Mouse (Mus musculus): ENCODE measurements around the gene H2afv.

Gene H2afv

DNA sequence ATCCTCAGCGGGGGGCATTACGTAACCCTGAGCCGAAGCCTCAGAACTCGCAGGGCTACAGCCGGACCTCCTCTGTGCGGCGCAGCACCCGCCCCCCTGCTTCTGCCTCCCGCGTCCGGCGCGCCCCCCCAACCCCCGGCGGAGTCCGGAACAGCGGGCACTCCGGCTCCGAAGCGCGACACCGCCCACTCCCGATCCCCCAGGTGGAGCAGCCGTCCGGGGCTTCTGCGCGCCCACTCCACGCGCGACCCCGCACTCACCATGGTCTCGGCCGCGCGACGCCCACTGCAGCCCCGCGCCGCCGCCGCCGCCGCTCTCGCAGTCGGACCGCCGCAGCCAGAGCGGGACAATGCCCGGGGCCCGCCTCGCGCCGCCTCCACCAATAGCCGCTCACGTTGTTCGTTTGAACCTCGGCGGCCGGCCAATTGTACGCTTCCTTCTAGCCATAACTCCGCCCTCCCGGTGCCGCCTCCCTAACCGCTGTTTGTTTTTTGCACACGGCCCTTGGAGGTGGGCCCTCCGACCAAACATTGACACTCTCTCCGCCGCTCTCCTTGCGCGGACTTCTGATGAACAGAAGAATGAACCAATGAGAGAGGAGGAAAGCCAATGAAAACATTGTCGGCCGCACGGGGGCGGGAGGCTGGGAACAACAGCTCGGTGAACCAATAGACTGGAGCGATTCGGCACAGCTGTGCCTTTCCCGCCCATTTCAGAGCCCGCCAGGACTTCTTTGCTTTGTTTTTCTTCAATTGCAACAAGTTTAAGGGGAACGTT, at the start of gene H2afv:
Gene H2afv, minus strand, starts transcription at position 367 of the 777 bp plus-strand sequence.
- DNase-seq = peak; percentile 99

DNA sequence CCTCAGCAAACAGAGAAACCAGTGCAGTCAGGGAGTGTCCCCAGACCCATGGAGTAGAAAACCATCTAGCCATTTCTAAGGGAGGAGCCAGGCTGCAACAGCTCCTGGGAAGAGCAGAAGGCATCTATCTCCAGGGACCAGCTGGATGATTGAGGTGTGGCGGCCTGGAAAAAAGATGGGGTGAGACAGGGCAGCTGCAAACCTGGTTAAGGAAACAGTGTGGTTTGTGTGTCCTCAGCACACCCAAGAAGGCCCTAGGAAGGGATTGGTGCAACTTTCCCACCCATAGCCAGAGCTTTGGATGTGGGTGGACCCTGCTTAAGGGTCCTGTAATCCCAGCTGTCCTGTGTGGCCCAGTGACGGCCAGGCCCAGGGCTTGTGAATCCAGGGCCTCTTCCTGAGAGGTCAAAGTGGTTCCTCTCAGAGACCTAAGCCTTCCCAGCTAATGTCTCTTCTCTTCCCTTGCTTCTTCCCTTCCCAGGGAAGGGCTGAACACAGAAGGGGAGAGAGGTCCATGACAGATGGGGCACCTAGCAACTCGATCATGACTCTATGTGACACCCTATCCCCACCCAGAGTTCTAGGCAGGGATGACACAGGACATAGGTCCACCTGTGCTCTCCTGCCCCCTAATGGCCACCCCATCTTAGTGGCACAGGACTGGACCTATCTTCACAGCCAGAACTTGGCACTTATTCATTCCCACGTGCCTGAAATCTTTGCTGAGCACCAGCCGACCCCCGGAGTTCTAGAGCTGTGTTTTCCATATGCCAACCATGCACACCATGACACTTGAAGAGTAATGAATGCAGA, 45.7 kb upstream of the H2afv start:
- peak; percentile 57 for DNase-seq

GRCm38 (mm10) chr11:6489257-6489656, 45.0 kb upstream of the H2afv start:
- peak; percentile 29 for DNase-seq

DNA sequence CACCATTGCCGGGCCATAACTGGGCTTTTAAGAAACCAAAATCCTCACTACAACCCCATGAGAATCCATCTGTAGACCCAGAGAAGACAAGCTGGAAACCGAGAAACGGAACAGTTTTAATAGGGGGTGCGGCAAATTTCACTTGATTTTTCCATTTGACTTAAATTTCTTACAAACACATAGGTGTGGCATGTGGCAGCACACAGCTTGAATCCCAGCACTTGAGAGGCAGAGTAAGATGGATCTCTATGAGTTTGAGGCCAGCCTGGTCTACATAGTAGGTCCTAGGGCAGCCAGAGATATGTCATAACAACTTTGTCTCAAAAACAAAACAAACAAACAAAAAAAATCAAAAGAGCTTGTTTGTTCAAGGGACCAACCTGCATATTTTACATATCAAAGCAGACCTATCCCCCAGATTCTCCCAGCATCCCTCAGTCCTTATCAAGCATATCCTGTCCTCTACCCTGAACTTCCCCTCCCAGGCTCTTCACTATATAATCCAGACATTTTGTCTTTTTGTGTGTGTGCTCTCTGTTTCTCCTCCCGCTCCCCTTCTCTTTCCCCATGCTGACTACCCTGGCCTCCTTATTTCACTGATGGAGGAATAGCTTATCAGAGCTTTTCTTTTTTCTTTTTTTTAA, 43.9 kb upstream of the H2afv start:
- no peak for DNase-seq

DNA sequence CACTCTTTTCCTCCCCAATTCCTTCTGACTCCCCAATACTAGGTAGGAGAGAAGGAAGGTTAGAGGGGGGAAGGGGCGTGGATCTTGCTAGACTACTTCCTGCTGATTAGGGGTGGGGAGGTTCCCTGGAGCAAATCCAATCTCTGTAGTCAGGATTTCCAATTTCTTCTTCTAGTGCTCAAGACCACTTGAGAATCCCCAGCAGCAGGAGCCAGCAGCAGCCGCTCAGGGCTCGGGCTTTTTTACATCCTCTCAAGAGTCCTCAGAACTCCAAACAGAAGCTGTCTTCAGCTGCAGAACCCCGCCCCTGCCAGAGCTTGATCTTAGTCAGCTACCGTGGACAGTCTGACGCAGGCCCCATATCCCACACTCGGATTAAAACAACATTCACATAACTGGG, 43.3 kb upstream of the H2afv start:
- DNase-seq = no peak

- DNase-seq = no peak
Measured at GRCm38 (mm10) chr11:6486916-6487315, 42.7 kb upstream of the H2afv start.

DNA sequence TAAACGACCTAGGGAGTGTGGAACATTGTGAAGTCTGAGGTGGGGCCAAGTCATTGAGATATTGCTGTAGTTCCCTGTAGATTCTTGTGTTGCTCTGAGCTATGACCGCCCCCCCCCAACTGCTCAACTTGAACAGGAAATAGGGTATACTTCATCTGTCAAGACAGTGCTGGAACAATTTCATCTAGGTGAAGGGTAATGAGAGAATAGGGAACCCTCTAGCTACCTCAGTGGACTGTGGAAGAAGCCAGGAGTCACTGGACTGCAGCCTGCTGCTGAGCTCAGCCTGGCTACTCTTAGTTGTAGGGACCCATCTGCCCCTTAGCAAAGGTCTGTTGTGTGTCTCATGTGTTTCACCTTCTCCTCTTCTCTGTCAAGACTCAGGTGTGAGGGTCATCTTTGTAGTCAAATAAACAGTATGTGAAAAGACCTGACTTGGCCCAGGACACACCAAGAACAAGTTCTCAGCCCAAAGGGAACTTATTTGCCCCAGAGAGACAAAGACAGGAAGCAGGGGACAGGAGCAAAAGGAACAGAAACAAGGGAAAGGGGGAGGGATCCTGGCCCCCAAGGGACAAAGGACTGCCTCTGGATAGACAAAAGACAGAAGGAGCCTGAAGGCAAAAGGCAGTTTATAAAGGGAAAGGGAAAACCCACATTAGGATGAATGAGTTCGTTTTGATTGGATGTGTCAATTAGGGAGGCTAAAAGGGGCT, 40.2 kb upstream of the H2afv start:
- no peak for DNase-seq

DNA sequence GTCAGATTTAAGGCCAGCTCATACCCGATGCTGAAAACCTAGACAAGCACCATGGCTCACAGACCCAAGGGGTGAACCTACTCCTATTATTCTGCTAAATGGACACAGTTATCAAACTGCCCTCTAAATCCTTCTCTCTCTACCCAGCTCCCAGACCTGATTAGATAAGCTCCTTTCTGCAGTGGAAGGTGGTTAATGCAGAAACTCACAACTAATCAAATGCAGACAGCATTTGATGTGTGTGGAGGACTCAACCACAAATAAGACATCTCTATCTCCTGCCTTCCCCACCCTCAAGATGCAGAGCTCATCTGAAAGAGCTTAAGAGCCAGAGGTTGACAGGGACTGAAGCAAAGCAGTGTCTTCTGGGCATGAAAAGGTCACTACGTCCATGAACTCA, 38.9 kb upstream of the H2afv start:
- no peak for DNase-seq

- DNase-seq = no peak
Measured at GRCm38 (mm10) chr11:6481669-6482185, 37.5 kb upstream of the H2afv start.

DNA sequence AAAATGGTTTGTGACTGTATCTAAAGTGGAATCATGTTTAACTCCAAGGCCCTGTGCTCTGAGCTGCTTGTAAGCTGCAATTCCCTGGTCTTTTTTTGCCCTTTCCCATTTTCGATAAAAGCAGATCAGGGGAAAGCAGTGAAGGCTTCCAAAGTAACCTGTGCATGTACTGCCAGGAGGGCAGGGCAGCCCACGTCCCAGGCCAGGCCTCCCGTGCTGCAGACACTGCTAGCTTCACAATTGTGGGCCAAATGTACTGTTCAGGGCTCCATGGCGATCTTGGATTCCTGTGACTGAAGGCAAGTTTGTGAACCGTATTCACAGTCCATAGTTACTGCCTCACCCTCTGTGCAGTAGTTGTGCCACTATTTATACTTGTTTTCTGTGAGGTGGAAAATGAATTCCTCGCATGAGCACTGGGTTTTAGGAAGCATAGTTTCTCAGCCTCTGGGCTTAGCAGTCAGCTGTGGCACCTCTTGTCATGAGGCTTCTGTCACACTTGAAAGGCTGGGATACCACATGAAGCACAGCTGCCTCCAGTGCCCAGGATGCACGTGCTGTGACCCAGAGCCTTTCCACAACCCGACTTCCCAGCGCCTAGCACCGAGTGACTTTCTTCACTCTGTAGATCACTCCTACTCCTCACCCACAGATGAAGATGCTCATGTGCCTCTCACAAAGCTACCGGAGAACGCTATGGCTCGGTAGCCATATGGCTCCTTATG, 36.6 kb upstream of the H2afv start:
- DNase-seq = no peak

GRCm38 (mm10) chr11:6480191-6480590, 35.9 kb upstream of the H2afv start:
- no peak for DNase-seq

GRCm38 (mm10) chr11:6479231-6479630, 35.0 kb upstream of the H2afv start:
- DNase-seq = no peak

GRCm38 (mm10) chr11:6477350-6477749, 33.1 kb upstream of the H2afv start:
- no peak for DNase-seq

DNA sequence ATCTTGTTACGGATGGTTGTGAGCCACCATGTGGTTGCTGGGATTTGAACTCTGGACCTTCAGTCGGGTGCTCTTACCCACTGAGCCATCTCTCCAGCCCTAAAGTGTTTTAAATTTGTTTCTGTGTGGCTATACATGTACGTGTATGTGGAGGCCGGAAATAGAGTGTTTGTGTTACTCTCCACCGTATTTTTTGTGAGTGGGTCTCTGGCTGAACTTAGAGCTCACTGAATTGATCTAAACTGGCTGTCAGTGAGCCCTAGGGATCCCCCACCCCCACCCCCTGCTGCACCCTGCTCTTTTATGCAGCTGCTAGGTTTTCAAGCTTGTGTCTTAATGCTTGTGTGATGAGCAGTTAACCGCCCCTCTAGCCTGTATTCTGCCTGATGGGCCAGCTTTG, 32.6 kb upstream of the H2afv start:
- no peak for DNase-seq

GRCm38 (mm10) chr11:6475867-6476484, 31.7 kb upstream of the H2afv start, which contains the start of gene Purb:
Gene Purb (minus strand): TSS chr11:6475917.
- peak; percentile 93 for DNase-seq

DNA sequence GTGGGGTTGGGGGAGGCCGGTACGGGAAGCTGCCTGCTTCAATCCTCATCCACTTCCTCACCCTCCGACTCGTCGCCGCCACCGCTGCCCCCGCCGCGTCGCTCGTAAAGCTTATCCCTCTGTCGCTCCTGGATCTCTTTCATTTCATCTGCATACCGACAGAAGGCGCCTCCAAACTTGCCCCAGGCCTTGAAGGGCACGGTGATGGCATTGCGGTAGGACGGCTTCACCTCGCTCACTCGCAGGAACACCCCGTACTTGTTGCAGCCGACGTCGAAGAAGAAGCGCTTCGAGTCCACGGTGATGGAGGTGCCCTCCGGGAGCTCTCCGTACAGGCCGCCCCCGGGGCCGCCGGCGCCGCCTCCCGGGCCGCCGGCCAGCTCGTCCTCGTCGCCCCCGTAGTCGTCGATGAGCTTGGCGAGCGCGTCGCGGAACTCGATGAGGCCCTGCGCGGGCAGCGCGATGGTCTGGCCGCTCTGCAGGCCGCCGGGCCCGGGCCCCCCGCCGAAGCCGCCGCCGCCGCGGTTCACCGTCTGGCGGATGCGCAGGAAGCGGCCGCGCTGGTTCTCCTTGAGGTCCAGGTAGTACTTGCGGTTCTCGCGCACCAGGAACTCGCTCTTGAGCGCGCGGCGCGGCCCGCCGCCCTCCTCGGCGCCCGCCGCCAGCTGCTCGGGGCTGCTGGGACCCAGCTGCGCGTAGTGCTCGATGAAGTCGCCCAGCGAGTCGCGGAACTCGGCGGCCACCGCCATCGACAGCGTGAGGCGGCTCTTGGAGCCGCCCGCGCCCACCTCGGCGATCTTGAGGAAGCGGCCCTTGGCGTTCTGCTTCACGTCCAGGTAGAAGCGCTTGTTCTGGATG, 30.9 kb upstream of the H2afv start:
- DNase-seq = peak; percentile 71

DNA sequence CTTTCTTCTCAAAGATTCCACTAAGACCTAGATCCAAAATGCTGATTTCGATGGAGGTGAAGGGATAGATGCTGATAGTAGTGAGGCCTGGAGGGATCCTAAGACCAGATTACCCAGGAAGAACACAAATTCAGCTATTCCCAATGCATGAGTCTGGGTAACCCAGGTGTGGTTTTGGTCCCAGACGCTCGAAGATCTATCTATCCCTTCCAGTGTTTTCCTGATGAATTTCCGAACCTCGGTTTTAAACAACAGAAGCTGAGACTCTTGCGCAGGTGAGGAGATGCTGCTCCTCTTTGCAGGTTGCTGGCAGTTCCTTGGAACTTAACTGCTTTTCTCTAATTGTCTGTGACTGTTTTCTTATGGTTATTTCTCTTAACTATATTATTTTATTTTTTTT, 30.1 kb upstream of the H2afv start:
- DNase-seq = no peak

- no peak for DNase-seq
Measured at GRCm38 (mm10) chr11:6472076-6472475, 27.8 kb upstream of the H2afv start.

DNA sequence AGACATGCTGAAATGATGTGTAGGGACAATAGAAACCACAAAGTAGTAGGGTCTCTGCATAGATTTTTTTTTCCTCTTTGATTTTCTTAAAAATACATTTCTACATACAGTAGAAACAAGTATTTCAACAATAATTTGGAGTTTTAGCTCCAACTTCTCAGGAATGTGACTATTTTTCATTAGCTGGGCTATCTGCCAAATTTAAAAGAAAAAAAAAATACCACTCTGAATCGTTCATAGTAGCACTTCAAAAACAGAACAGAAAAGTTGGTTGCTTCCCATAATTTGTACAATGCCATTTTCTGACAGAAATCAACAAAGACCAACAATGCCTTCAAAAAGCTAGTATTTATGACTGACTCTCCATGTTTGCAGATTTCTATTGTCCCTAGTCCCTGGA, 27.2 kb upstream of the H2afv start:
- DNase-seq = no peak

DNA sequence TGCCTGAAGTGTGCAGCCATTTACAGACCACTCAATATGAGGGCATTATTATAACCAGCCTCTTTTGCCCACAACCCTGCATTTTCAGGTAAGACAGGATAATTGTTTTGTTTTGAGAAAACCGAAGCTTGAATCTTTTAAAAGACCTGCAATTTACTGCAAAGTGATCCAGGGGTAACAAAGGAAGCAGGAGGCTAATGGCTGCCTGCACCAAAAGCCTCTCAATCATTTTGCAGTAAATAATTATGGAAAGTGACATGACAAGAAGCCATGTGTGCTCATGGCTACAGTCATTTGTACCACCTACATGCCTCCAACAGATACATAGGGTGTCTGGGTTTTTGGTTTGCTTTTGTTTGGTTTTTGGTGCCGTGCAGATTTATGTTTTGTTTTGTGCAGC, 26.8 kb upstream of the H2afv start:
- no peak for DNase-seq

GRCm38 (mm10) chr11:6468541-6468940, 24.3 kb upstream of the H2afv start:
- no peak for DNase-seq

All from kidney, adult 18-20 months (tissue).